Mouse (Mus musculus) ES-E14 (cell line): ENCODE results near the gene Nudt3.

Source experiments
- CHD2 ChIP-seq: IDR thresholded peaks from 2 replicates; pipeline ENCODE4 v1.6.1; 2014; ENCODE audit warnings: mild to moderate bottlenecking, low read depth, low read length, inconsistent platforms
- ZC3H11A ChIP-seq: IDR thresholded peaks from 2 replicates; pipeline ENCODE4 v1.6.1; 2012; ENCODE audit warnings: low read depth, mild to moderate bottlenecking, inconsistent platforms, low read length, borderline replicate concordance
- ZNF384 ChIP-seq: IDR thresholded peaks from 2 replicates; pipeline ENCODE4 v1.6.1; 2012; ENCODE audit warnings: low read depth, low read length, inconsistent platforms

DNA sequence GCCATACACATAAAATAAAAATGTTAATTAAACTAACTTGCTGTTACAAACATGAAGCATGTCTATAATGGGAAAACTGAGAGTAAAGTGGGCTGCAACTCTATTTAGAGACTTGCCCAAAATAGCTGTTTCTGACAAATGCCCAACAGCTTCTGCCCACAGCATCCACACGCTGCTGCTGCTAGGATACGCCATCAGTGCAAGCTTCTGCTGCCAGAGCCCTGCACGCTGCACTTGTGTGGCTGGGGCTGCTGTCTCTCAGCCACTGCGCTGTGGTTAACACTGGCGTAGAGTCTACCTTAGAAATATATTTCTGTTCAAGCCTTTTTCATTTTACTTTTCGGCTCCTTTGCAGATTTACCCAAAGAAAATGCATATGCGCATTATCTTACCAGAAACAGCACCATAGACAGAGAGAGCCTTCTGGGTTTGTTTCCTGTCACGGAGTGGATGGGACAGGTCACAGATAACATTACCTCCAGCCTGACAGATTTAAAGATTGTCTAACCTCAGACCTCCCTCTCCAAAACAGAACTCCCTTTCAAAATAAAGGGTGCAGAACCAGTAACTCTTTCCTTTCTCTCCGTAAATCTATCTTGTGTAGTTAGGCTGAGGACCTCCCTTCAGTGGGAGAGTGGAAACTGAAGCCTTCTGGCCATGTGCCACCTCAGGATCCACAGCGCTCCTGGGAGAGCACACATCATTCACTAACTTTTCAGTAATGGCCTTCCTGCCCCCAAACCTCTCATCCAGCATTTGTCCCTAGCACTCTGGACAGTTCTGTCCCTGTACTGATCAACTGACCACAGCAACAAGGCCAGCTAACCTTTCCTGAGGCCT is 12.4 kb downstream of the Nudt3 start:
- TF ChIP-seq ZC3H11A, result no peak
- TF ChIP-seq ZNF384, result no peak
- TF ChIP-seq CHD2, result no peak
